Mouse (Mus musculus) lung, adult 2 months (tissue): ENCODE measurements around the gene Acbd7. TPM values are rescaled to one million over a fixed set of nuclear protein-coding genes. Genes with fewer than 3 reads are reported as not detected.

ENCODE experiments used
- DNase-seq: peaks from one replicate; pipeline ENCODE4 v3.0.0; 2022
- H3K4me1 ChIP-seq: fragments of 200-500 bp; 2 replicates; pipeline ENCODE4 v1.6.1; 2011; ENCODE audit warnings: low read length; ENCODE audit not compliant: control insufficient read depth, insufficient read depth
- H3K4me3 ChIP-seq: fragments of 200-500 bp; replicated peaks from 2 replicates; pipeline ENCODE3; 2011; ENCODE audit warnings: low read depth, mild to moderate bottlenecking, control low read depth, low read length; ENCODE audit errors: extremely low read depth
- CTCF ChIP-seq: fragments of 200-500 bp; IDR thresholded peaks from 2 replicates; pipeline ENCODE4 v1.5.1; 2011; ENCODE audit warnings: mild to moderate bottlenecking, low read length, control low read depth; ENCODE audit not compliant: insufficient read depth
- POLR2A ChIP-seq: fragments of 200-500 bp; IDR thresholded peaks from 2 replicates; pipeline ENCODE4 v1.6.1; 2011; ENCODE audit warnings: low read depth, mild to moderate bottlenecking, control low read depth, low read length, borderline replicate concordance; ENCODE audit errors: extremely low read depth
- WGBS: fragments of 180-500 bp; shearing (Covaris S2); methylation state at CpG from one replicate; pipeline ENCODE4 v1.1.7; 2018; 5-methylcytosine and 5-hydroxymethylcytosine counted together
- polyA plus RNA-seq: library from polyadenylated mRNA; depleted of rRNA; stranded (reverse); fragments of >200 nt; gene quantifications from 2 replicates; pipeline ENCODE4 v1.2.3, GENCODE M21; 2012

The Acbd7 gene
- polyA plus RNA-seq, 1 experiment: not detected

- 17% methylated on average over 1 of the region's 1 CpGs for WGBS
- peaks cover 2% of the 10 kb centered on the region; the same call in 1 of the 2 replicates for H3K4me1 ChIP-seq
- no peak overlapping the region for H3K4me3 ChIP-seq
- no peak for TF ChIP-seq POLR2A
- peak; percentile 65 for TF ChIP-seq CTCF
- DNase-seq: peak; percentile 48
Observed at GRCm38 (mm10) chr2:3327351-3327750, 8.6 kb upstream of the Acbd7 start.

GRCm38 (mm10) chr2:3331071-3331703 lies 4.8 kb upstream of the Acbd7 start:
- Histone ChIP-seq H3K4me1 (no peaks in the 10 kb centered on the region), H3K4me3 (no peak overlapping the region)
- TF ChIP-seq CTCF (no peak), POLR2A (no peak)
- DNase-seq: no peak
- 67% methylated on average over 5 of the region's 5 CpGs for WGBS

- TF ChIP-seq CTCF: no peak
- TF ChIP-seq POLR2A: no peak
- Histone ChIP-seq H3K4me1 (no peaks in the 10 kb centered on the region), H3K4me3 (peak overlapping the region; percentile 81)
- under 1% methylated on average over 21 of the region's 21 CpGs for WGBS
- no peak for DNase-seq
Observed at GRCm38 (mm10) chr2:3332056-3332455, 3.9 kb upstream of the Acbd7 start.

GRCm38 (mm10) chr2:3332484-3333242 lies 3.3 kb upstream of the Acbd7 start, which contains the start of gene Rpp38:
TSS of gene Rpp38 (minus strand) at chr2:3332643.
- under 1% methylated on average over 45 of the region's 45 CpGs for WGBS

DNA sequence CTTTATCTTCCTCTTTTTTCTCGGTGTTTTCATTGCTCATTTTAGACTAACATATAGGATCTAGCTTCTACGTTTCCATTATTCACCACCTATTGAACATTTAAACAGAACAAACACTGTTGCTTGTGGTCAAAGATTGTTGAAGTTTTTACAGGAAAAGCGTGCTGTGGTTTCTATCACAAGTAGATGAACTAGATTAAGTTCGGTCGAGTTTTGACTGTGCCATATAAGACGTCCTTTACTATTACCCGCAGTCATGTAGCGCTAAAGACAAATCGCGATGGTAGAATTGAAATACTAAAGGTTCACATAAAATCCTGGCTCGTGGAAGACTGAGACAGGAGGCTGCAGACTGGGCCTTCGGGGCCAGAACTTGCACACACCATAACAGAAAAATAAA lies 2.2 kb upstream of the Acbd7 start:
- Histone ChIP-seq H3K4me1 (no peaks in the 10 kb centered on the region), H3K4me3 (no peak overlapping the region)
- no peak for DNase-seq
- WGBS: 90% methylated on average over 12 of the region's 12 CpGs
- TF ChIP-seq POLR2A (no peak), CTCF (no peak)

More at GRCm38 (mm10) chr2:3332484-3333242, 3.3 kb upstream of the Acbd7 start, which contains the start of gene Rpp38:
- Histone ChIP-seq H3K4me1 (no peaks in the 10 kb centered on the region), H3K4me3 (peak within 1 kb of the TSS; percentile 81)
- DNase-seq: peak; percentile 99
- no peak for TF ChIP-seq CTCF
- TF ChIP-seq POLR2A: peak; percentile 62; the same call in 1 of the 2 replicates

- WGBS: 73% methylated on average over 4 of the region's 4 CpGs
- no peak for TF ChIP-seq POLR2A
- no peak for TF ChIP-seq CTCF
- no peaks in the 10 kb centered on the region for H3K4me1 ChIP-seq
- H3K4me3 ChIP-seq: no peak overlapping the region
- DNase-seq: no peak
Observed at GRCm38 (mm10) chr2:3348422-3348821, 12.5 kb downstream of the Acbd7 start.

GRCm38 (mm10) chr2:3348919-3349318 lies 13.0 kb downstream of the Acbd7 start:
- Histone ChIP-seq H3K4me1 (no peaks in the 10 kb centered on the region), H3K4me3 (no peak overlapping the region)
- no peak for DNase-seq
- 19% methylated on average over 3 of the region's 3 CpGs for WGBS
- TF ChIP-seq POLR2A (no peak), CTCF (peak; percentile 17; the same call in 1 of the 2 replicates)

DNA sequence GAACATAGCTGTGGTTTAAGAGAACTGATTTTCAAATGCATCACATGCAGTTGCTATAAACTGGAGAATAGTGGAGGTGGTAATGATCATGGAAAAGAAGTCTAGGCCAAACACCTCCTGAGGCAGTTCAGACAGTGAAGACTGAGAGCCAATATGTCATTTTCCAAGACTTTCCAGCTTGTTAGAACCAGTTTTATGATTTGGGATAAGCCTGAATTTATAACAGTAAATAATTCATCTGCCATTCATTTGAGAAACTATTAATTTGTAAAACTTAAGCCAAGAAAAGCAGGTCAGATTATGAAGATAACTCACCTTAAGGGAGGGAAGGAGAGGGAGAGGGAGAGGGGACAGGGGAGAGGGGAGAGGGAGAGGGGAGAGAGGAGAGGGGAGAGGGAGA lies 17.2 kb downstream of the Acbd7 start:
- no peak for TF ChIP-seq CTCF
- TF ChIP-seq POLR2A: no peak
- Histone ChIP-seq H3K4me1 (no peaks in the 10 kb centered on the region), H3K4me3 (no peak overlapping the region)
- no peak for DNase-seq

- Histone ChIP-seq H3K4me1 (no peaks in the 10 kb centered on the region), H3K4me3 (no peak overlapping the region)
- no peak for DNase-seq
- TF ChIP-seq POLR2A (no peak), CTCF (no peak)
- WGBS: 84% methylated on average over 8 of the region's 8 CpGs
Observed at GRCm38 (mm10) chr2:3355793-3356192, 19.8 kb downstream of the Acbd7 start.
